Mouse (Mus musculus) spleen, adult 2 months (tissue): ENCODE data around the gene Palm3. TPM values are rescaled to one million over a fixed set of nuclear protein-coding genes. Genes with fewer than 3 reads are reported as not detected.

Experiments
- DNase-seq, 2 experiments: peaks; one replicate each; pipeline versions ENCODE4 v3.0.0 to v3.0.0-alpha.2; 2012 to 2021; ENCODE audit warnings: low spot score in 2 of 2, low read depth in 1 of 2
- H3K27ac ChIP-seq: fragments of 200-500 bp; 2 replicates; pipeline ENCODE4 v1.5.1; 2012; ENCODE audit warnings: low read length, inconsistent platforms; ENCODE audit not compliant: insufficient read depth
- H3K27me3 ChIP-seq: fragments of 200-500 bp; 2 replicates; pipeline ENCODE4 v1.6.1; 2012; ENCODE audit warnings: mild to moderate bottlenecking, moderate library complexity, low read length, inconsistent platforms; ENCODE audit not compliant: control insufficient read depth, insufficient read depth
- H3K36me3 ChIP-seq: fragments of 200-500 bp; 2 replicates; pipeline ENCODE4 v1.6.1; 2012; ENCODE audit warnings: mild to moderate bottlenecking, low read length, inconsistent platforms; ENCODE audit not compliant: control insufficient read depth, insufficient read depth
- H3K4me1 ChIP-seq: fragments of 200-500 bp; 2 replicates; pipeline ENCODE4 v1.6.1; 2011; ENCODE audit warnings: inconsistent platforms; ENCODE audit not compliant: control insufficient read depth, insufficient read depth, insufficient read length
- H3K4me3 ChIP-seq: fragments of 200-500 bp; 2 replicates; pipeline ENCODE4 v1.5.1; 2011; ENCODE audit warnings: mild to moderate bottlenecking, inconsistent platforms; ENCODE audit not compliant: insufficient read depth, insufficient read length; ENCODE audit errors: extremely low read depth
- CTCF ChIP-seq: fragments of 200-500 bp; IDR thresholded peaks from 2 replicates; pipeline ENCODE4 v1.5.1; 2011; ENCODE audit warnings: mild to moderate bottlenecking, inconsistent platforms; ENCODE audit not compliant: insufficient read depth, insufficient read length, insufficient replicate concordance; ENCODE audit errors: extremely low read depth
- POLR2A ChIP-seq: fragments of 200-500 bp; IDR thresholded peaks from 2 replicates; pipeline ENCODE4 v1.6.1; 2011; ENCODE audit warnings: low read depth, low read length, inconsistent platforms
- WGBS: fragments of 180-500 bp; shearing (Covaris S2); methylation state at CpG from one replicate; pipeline ENCODE4 v1.1.7; 2018; 5-methylcytosine and 5-hydroxymethylcytosine counted together
- polyA plus RNA-seq: library from polyadenylated mRNA; depleted of rRNA; stranded (reverse); fragments of >200 nt; gene quantifications from 2 replicates; pipeline ENCODE4 v1.2.3, GENCODE M21; 2012

Gene Palm3
- polyA plus RNA-seq, 1 experiment = 0.23 TPM

- no peaks in the 10 kb centered on the region for H3K27me3 ChIP-seq
- H3K27ac ChIP-seq = no peak overlapping the region
- H3K4me1 ChIP-seq = no peaks in the 10 kb centered on the region; the same call in 1 of the 2 replicates
- WGBS = 43% methylated on average over 7 of the region's 7 CpGs
- no peak for DNase-seq
- TF ChIP-seq CTCF (no peak), POLR2A (no peak)
- peaks cover 21% of the 10 kb centered on the region for H3K36me3 ChIP-seq
- H3K4me3 ChIP-seq = no peak overlapping the region
Measured at GRCm38 (mm10) chr8:83989243-83989642, 32.0 kb upstream of the Palm3 start.

- peaks cover 21% of the 10 kb centered on the region for H3K36me3 ChIP-seq
- TF ChIP-seq POLR2A = no peak
- TF ChIP-seq CTCF = no peak
- H3K4me3 ChIP-seq = no peak overlapping the region
- 94% methylated on average over 14 of the region's 14 CpGs for WGBS
- H3K4me1 ChIP-seq = no peaks in the 10 kb centered on the region; the same call in 1 of the 2 replicates
- no peaks in the 10 kb centered on the region for H3K27me3 ChIP-seq
- DNase-seq = no peak
- no peak overlapping the region for H3K27ac ChIP-seq
Measured at GRCm38 (mm10) chr8:83990170-83990569, 31.1 kb upstream of the Palm3 start.

GRCm38 (mm10) chr8:83992488-83992887, 28.8 kb upstream of the Palm3 start:
- no peak for DNase-seq
- 79% methylated on average over 2 of the region's 2 CpGs for WGBS
- Histone ChIP-seq H3K27ac (no peak overlapping the region), H3K4me1 (no peaks in the 10 kb centered on the region; the same call in 1 of the 2 replicates), H3K27me3 (no peaks in the 10 kb centered on the region), H3K36me3 (peaks cover 6% of the 10 kb centered on the region), H3K4me3 (no peak overlapping the region)
- TF ChIP-seq CTCF = no peak
- no peak for TF ChIP-seq POLR2A

GRCm38 (mm10) chr8:83994030-83994429, 27.2 kb upstream of the Palm3 start:
- Histone ChIP-seq H3K36me3 (peaks cover 6% of the 10 kb centered on the region), H3K27ac (no peak overlapping the region), H3K4me1 (peaks cover 4% of the 10 kb centered on the region; the same call in 1 of the 2 replicates), H3K27me3 (0 out of 2 replicates have a peak, but pooled peaks cover 1% of the 10 kb centered on the region), H3K4me3 (no peak overlapping the region)
- no peak for DNase-seq
- 44% methylated on average over 3 of the region's 3 CpGs for WGBS
- TF ChIP-seq POLR2A = no peak
- no peak for TF ChIP-seq CTCF

GRCm38 (mm10) chr8:83995973-83996372, 25.3 kb upstream of the Palm3 start:
- TF ChIP-seq CTCF = no peak
- no peak for TF ChIP-seq POLR2A

GRCm38 (mm10) chr8:83996567-83997505, 24.4 kb upstream of the Palm3 start:
- Histone ChIP-seq H3K4me1 (peaks cover 5% of the 10 kb centered on the region; the same call in 1 of the 2 replicates), H3K27ac (peak overlapping the region; percentile 91), H3K27me3 (0 out of 2 replicates have a peak, but pooled peaks cover 1% of the 10 kb centered on the region), H3K4me3 (peak overlapping the region; percentile 73), H3K36me3 (peaks cover 2% of the 10 kb centered on the region; the same call in 1 of the 2 replicates)
- 2% methylated on average over 39 of the region's 103 CpGs for WGBS
- TF ChIP-seq POLR2A = peak; percentile 81
- TF ChIP-seq CTCF = no peak
- DNase-seq = peak; percentile 53 to 81

More at GRCm38 (mm10) chr8:83995973-83996372, 25.3 kb upstream of the Palm3 start:
- Histone ChIP-seq H3K4me3 (no peak overlapping the region), H3K27me3 (0 out of 2 replicates have a peak, but pooled peaks cover 1% of the 10 kb centered on the region), H3K36me3 (peaks cover 8% of the 10 kb centered on the region), H3K4me1 (peaks cover 5% of the 10 kb centered on the region; the same call in 1 of the 2 replicates), H3K27ac (peak overlapping the region; percentile 91; the same call in 1 of the 2 replicates)
- 52% methylated on average over 12 of the region's 12 CpGs for WGBS
- no peak for DNase-seq
